Mouse (Mus musculus) liver, adult (tissue): ENCODE data around the gene Zfr2.

ENCODE experiments used
- GATA4 ChIP-seq: IDR thresholded peaks from 2 replicates; pipeline ENCODE4 v1.6.1; 2014; ENCODE audit warnings: mild to moderate bottlenecking, low read length; ENCODE audit not compliant: insufficient replicate concordance

Zfr2 gene

GRCm38 (mm10) chr10:81200141-81200540 is 32.8 kb upstream of the Zfr2 start:
- TF ChIP-seq GATA4 = no peak

GRCm38 (mm10) chr10:81200605-81201287 is 32.2 kb upstream of the Zfr2 start:
- no peak for TF ChIP-seq GATA4

GRCm38 (mm10) chr10:81201807-81202758 is 30.9 kb upstream of the Zfr2 start, which contains the start of gene Nmrk2:
Gene Nmrk2, minus strand, starts transcription at chr10:81202051.
- TF ChIP-seq GATA4 = no peak

- TF ChIP-seq GATA4 = no peak
These were observed 29.8 kb upstream of the Zfr2 start for GRCm38 (mm10) chr10:81202978-81203720.

GRCm38 (mm10) chr10:81204137-81204536 is 28.8 kb upstream of the Zfr2 start:
- TF ChIP-seq GATA4 = no peak

- TF ChIP-seq GATA4 = no peak
These were observed 22.8 kb upstream of the Zfr2 start for GRCm38 (mm10) chr10:81210154-81210553.

- no peak for TF ChIP-seq GATA4
These were observed 16.7 kb upstream of the Zfr2 start for GRCm38 (mm10) chr10:81216260-81216659.

GRCm38 (mm10) chr10:81216810-81217209 is 16.1 kb upstream of the Zfr2 start:
- no peak for TF ChIP-seq GATA4

- TF ChIP-seq GATA4 = no peak
These were observed 15.0 kb upstream of the Zfr2 start for GRCm38 (mm10) chr10:81217964-81218363.

GRCm38 (mm10) chr10:81221402-81222015 is 11.4 kb upstream of the Zfr2 start:
- TF ChIP-seq GATA4 = no peak

GRCm38 (mm10) chr10:81229735-81230437 is 3.1 kb upstream of the Zfr2 start:
- no peak for TF ChIP-seq GATA4

- no peak for TF ChIP-seq GATA4
These were observed 2.3 kb upstream of the Zfr2 start, which contains the start of gene Atcay for GRCm38 (mm10) chr10:81230438-81231332. Gene Atcay, minus strand, starts transcription at chr10:81230833.

- no peak for TF ChIP-seq GATA4
These were observed 1.5 kb upstream of the Zfr2 start for GRCm38 (mm10) chr10:81231436-81231835.
